Mouse (Mus musculus): ENCODE results near the gene Katnb1.

- TF ChIP-seq NRF1 (IDR thresholded peaks at IDR 0.05; ENCODE audit: low read depth, low read length) (no peak), POLR2A (IDR thresholded peaks at IDR 0.05; ENCODE audit: low read depth, low read length) (no peak), MEF2A (IDR thresholded peaks at IDR 0.05; ENCODE audit: borderline replicate concordance, low read depth, low read length) (no peak), SIN3A (IDR thresholded peaks at IDR 0.05; ENCODE audit: low read length) (no peak), CTCF (conservative IDR thresholded peaks at IDR 0.05 in 1 of 2, IDR thresholded peaks at IDR 0.05 in 1 of 2; ENCODE audit: low read depth in 2 of 2, low read length in 2 of 2) (no peak), ZNF384 (IDR thresholded peaks at IDR 0.05; ENCODE audit: low read depth, low read length) (no peak), KAT2A (IDR thresholded peaks at IDR 0.05; ENCODE audit: insufficient replicate concordance, low read length) (no peak), MYC (IDR thresholded peaks at IDR 0.05; ENCODE audit: low read depth, low read length) (no peak), EP300 (IDR thresholded peaks at IDR 0.05; ENCODE audit: low read length) (no peak), GABPA (IDR thresholded peaks at IDR 0.05; ENCODE audit: insufficient replicate concordance, low read depth, low read length) (no peak), HCFC1 (IDR thresholded peaks at IDR 0.05; ENCODE audit: low read depth, low read length) (no peak)
Observed at GRCm38 (mm10) chr8:95141469-95142074, 60.6 kb downstream of the Katnb1 start.
